Mouse (Mus musculus) granulocyte monocyte progenitor cell, adult 5-6 weeks (primary cell): ENCODE measurements at regions not wholly inside any gene's neighbourhood (a gene's known extent, or its start where the extent isn't known, plus 50 kb on each side); places are given as distances from the start of the nearest gene placed in this dataset.

Source experiments
- ATAC-seq: replicated peaks from 2 replicates; pipeline ENCODE4 v1.8.0; 2016; ENCODE audit warnings: mild to moderate bottlenecking, moderate TSS enrichment, inconsistent platforms; ENCODE audit not compliant: poor library complexity, severe bottlenecking

DNA sequence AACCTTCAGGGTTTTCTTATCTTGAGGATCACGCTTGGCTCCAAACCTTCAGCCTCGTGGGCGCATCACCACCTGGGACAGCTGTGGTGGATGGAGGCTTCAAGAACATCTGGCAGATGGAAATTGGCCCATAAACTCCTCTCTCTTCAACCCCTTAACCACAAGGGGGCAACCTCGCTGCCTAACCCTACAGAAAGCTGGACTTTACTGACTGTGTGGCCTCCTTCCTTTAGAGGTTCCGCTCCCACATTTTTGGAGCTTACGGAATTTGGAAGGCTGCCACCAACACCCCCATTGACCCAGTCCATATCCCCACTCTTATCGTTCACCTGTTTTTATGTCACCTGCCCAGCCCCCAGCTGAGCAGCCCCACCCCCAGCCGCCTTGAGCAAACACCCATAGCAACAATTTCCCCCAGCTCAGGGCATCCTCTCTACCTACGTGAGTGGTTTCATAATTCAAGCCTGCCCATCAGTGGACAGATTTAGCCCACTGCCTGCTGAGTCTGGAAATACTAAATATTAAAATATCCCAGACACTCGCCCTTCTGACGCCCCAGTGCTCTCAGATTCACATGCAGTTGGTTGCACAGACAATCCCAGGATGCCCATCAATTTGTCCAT, 167.0 kb upstream of the Slc22a22 start:
- ATAC-seq: peak; percentile 67

DNA sequence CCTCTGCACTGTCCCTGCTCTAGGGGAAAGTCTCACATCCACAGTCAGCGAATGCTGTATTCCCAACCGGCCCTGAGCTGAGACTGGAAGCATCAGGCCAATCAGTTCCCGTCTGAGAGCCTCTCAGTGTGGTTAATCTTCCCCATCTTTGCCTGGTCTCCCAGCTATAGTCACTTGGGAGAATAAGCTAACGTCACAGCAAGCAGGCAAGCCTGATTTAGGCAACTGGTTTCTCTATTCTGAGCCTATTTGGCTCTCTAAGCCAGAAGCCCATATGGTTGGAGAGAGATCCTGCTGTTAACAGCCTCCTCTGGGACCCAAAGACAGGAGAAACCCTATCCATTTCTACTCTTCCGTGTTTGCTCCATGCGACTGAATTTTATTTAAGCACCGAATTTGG, 161.7 kb upstream of the Slc22a22 start:
- ATAC-seq: no peak

DNA sequence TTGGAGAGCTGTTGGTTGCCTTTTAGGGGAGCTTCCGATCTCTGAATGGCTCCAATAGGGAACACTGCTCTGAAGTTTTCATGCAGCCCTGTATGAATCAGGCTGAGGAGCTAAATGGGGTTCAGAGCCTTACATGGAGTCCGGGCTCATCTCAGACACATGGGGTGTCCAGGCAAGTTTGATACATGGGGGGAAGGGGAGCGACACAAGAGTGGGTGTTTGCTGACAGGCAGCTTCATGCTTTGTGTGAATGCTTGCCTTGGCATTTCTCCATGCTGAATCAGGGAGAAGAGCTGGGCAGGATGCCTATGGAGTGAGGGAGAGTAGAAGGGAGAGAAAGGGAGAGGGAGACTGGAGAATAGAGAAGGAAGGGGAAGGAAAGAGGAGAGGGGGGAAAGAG, 155.6 kb upstream of the Slc22a22 start:
- ATAC-seq: no peak

DNA sequence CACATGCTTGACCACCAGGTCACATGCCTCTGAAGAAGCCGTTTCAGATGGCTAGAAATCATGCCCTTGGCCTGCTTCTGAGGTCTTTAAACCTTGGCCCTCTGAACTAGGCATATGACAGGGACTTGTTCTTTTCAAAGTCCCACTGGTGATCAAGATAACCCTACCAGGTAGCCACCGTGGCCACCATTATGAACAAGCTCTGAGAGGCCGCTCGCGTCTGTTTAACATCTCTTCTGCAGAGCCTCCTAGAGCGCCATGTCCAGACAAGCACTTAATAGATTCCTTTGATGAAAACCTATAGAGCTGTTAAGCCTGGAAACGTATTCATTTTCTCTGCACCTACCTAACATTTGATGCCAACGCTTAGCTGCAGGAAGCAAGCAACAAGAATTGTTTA, 155.1 kb upstream of the Slc22a22 start:
- ATAC-seq: no peak

DNA sequence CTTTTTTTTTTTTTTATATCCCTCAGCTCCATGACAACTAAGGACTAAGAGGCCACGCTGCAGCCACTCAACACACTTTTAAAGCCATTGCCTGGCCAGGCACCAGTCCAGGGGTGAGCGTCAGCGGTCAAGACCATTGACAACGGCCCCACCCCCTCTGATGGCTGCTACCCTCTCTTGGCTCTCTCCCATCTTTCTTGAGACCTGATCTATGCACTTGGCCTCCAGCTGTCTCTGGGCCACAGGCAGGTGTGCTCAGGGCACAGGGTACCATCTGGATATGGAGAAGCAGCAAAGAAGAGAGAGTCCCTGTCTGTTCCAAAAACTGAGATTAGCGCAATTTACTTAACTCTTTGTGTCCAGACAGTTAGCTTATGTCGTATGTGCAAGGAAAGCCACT, 141.0 kb upstream of the Slc22a22 start:
- no peak for ATAC-seq

DNA sequence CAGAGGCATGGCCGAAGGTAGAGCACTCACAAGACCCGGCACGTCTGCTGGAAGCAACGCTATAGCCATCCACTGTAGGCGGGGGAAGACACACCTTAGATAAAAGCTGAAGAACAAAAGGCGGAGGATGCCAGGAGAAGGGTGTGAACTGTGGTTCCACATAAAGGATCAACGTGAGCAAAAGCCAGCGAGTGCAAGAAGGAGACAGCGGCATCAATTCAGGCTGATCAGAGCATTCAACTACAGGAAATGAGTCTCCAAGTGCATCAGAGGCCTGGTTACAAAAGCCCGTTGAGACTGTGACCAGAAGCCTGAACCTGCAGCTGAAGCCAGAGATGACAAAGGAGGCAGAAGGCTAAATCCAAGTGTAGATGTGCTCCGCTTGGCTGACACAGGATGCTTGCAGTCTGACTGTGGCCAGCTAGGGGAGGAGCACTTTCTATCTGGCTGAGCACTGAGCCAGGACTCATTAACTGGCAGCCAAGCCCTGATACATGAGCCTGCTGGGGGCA, 139.5 kb upstream of the Slc22a22 start:
- no peak for ATAC-seq

DNA sequence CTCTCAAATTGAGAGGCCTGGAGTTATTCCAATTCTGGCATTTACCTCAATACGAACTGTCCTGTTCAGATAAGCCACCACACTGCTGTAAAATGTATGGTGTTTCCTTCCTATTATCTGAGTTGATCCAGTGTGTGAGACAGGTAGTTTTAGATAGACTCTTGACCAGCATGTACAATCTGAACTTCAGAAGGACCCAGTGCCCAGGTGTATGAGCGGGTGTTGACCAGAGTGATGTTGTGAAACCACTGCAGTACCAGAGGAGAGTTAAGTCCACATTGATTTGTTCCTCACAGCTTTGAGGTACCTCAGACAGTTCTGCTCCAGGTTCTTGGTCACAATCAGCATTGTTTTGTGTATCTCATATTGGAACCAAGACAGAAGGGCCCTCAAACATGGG, 132.6 kb upstream of the Slc22a22 start:
- no peak for ATAC-seq

DNA sequence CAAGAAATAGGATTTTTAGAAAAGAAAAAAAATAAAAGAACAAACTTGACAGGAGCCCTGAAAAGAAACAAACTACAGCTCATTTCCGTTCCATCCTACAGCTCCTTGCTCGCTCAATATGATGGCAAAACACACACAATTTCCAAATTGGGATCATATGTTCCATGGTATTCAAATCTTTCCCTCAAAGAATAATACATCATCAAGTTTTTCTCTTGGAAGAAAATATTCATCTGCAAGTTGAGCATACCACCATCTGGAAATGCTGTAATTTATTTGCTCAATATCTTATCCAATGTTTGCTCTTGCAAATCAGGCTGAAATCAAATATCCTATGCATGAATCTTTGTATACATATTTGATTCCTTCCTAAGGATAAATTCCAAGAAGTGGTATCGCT, 131.1 kb upstream of the Slc22a22 start:
- no peak for ATAC-seq

DNA sequence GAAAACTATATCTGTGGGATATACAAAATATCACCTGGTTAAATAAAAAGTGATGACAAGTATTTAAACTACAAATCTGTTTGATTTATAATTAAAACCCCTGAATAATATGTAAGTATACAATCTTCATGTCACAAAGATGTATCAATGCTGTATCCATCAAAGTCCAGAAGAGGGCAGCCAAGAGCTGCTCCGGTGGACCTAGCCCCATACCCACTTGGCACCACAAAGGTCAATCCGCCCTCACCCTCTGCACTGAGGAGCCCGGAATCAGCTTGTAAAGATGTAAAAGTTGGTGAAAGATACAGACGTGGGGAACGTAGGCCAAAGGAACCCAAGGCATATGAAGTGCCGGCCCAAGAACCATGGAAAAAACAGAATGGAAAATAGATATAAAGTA, 123.1 kb upstream of the Slc22a22 start:
- ATAC-seq: peak; percentile 93

DNA sequence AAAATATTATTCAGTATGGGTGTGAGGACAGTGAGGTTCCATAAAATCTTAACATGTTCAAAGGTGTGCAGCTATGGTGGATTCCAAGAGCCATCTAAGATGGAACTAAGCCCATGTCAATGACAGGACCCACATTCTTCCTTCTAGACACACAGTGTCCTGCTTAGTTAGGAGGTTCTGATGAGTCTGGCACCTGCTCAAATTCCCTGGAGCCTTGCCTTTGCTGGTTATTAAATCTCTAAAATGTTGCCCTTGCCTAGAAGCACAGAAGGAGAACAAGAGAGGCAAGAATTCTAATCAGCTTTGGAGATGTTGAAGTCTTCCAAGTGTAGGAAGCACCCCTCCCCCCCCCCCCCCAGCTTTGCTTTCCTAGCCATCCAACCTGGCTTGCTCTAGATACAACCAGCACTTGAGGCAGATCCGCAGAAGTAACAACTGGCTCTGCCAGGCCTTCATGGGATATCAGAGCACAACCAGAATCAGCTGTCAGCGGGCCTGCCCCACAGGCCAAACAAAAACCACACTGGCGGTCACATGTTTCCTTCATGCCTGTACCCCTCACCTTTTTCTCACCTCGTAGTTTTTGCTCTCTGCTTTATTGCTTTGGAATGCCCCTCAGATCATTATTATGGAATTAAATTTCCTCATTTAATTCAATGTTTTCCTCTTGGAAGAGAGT, 116.0 kb upstream of the Slc22a22 start:
- ATAC-seq: no peak

DNA sequence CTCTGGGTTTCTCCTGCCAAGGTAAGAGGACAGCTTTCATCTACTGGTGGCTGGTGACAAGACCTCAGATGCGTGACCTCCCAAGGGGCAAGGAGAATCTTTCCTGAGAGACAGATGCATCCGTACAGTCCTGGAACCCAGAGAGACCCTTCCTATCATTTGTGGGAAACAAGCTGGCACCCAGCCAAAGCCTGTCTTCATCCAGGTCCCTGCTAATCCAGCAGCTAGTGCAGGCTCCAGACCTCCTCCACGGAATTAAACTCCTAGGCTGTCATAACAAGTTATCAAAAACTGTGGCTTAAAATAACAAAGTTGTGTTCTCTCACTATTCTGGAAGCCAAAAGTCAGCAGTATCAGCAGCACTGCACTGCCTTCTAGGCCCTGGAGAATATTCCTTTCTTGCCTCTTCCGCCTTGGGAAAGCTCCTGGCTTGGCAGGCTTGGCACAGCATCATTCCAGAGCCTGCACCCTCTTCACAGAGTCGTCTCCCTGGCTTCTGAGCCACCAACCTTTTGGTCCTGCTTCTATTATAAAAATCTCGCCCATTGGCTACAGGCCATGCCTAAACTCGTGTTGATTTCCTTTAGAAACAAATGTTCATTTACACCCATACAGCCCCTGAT, 113.3 kb upstream of the Slc22a22 start:
- ATAC-seq: no peak

DNA sequence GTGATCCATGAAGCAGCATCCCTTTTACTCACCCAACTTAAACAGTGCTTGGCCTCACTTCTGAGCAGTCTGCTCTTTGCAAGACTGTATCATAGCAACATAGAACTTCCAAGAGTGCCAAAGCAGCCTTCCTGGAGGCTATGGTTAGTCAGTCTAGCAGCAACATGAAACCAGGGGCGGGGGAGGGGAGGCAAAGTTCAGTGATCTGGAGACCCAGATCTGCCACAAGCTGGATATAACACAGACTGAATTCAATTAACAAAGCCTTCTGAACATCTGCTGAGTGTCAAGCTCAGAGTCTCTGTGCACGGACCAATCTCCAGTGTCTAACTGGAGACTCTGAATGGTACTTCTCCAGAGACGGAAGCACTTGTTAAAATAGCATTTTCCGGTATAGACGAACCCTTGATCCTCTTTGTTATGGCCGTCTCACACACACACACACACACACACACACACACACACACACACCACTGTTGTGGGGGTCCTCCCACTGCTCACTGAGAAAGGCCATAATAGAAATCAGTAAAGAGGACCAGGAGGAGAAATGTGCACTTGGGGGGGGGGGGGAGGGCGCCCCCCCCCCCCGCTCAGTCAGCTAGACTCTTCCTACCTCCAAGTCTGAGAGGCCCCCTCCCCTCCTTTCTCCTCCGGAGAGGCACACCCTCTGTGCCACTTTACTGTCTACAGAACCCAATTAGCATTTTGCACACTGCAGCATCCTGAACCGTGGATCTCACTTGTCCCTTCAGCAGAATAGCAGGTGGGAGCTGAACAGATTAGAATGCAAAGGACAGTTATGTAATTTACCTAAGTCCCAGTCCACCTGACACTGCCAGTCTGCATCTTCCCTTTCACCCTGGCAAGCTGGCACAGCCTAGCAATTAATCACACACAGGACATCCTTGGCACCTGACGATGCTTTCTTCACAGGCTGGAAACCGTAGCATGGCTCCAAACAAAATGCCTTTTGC, 112.3 kb upstream of the Slc22a22 start:
- no peak for ATAC-seq

DNA sequence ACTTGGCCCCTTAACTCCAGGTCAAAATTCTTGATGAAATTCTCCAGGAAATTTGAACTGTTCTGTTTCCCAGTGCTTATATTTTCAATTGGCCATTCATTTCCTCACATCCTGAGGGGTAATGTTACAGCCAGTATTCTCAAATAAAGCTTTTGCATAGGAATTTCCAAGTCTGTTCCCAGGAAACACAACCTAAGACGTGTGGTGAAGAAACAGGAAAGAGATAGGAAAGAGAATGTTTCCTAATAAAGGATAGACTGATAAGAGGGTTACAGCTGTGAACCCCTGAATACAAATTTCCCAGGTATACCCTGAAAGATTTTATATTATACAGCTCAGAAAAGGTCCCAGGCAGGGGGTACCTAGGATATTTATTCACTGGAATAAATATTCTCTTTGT, 108.0 kb upstream of the Slc22a22 start:
- no peak for ATAC-seq

DNA sequence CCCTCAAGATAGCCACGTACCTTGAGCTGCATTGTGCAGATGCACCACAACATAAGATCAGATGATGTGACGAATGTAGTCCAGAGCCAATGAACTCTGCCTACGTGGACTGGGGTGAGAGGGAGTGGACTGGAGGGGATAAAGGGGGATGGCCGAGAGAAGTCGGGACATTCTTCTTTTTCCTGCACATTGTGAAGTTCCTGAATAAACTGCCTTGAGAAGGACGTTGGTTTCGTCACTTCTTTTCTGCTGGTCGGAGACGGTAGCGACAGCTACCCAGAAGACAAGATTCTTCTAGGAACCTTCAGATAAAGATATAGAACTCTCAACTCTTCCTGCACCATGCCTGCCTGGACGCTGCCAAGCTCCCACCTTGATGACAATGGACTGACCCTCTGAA, 107.1 kb upstream of the Slc22a22 start:
- ATAC-seq: no peak

DNA sequence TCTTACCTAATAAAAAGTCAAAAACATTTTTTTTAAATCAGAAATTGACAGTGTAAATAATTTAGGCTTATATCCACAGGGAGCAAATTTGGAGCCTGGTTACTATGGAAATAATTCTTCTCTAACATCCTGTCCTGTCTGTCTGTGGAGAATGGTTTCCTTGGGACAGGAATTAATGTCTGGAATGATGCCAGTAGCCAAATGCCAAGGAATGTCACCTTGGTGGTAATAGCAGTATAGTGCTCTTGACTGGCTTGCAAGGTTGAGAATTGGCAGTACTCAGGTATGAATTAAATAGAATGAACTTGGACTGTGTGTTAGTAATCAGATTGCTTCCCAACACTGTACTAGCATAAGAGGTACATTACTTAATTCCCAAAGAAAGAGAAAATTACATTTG, 103.8 kb upstream of the Slc22a22 start:
- ATAC-seq: no peak

DNA sequence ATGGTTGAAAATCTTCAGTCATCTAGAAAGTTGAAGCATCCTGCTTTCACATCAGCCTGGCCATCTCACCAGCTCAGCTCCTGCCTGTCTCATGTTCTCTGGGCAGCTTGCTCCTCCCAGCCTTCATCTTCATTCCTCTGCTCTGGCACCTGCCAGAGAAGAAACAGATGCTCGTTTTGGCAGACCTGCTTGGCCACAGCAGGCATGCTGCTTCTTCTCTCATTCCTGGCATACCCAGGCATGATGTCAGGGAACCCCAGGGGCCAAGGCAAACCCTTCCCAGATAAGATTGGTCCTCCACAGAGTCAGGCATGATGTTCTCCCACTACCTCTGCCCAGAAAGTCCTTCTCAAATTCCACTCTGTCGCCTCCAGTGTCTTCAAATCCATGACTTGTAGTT, 101.4 kb upstream of the Slc22a22 start:
- ATAC-seq: no peak

DNA sequence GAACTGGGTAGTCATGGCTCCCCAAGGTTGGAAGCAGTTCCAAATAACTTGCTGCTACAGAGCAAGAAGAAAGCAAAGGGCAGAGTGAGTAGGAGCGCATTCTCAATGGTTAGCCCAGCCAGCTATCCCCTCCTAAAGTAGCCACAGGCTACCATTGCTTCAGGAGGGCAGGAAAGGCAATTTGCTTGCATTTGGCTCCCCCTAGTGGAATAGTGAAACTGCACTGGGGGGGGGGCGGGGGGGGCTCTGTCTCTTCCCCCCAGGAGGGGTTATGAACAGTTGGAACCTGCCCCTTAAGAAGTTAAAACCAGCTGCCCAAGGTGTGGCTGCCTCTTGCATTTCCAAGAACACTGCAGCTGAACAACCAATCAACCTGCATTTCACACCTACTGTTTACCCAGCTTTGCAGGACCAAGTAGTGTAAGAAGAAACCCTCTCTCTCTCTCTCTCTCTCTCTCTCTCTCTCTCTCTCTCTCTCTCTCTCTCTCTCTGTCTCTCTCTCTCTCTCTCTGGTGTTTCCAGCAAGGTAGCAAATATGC, 96.7 kb upstream of the Slc22a22 start:
- ATAC-seq: no peak

DNA sequence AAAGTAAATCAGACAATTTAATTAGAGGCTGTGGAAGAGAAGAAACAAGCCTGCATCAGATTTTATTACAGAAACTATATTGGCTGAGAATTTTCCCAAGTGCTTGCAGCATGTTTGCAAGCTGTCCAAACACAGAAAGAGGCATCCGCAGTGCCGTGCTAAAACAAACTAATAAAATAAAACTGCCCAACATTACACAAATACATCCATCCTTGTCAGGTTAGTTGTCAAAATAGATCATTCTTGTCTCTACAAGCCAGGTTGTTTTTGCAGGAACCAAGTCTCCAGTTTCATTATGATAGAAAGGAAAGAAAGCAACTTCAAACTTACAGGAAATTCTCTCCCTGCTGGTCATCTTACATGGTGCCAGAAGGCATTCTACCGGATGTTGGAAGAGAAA, 95.0 kb upstream of the Slc22a22 start:
- no peak for ATAC-seq

DNA sequence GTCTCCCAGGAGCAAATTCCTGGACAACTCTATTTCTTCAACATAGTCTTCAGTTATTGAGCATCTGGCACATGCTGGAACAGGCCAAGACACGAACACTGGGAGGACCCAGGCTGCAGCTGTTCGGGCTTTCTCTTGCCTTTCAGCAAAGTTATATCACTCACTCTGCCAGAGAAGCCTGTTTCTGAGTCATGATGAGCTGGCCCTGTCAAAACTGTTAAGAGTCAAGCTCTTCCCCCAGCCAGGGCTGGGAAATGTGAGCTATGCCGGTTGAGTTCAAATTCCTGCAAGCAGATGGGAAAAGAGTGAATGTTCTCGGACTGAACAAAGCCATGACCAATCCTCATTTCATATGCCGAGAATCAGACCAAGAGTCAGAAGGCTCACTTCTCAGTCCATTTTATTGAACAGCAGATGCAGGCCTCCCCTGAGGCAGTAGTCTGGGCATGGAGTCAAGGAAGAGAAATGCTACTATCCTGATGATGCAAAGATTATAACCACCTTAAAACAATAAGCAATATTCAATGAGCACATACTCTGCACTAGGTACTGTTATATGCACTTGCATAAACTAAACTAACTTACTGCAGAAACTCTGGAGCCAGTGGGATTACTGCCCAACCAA, 90.7 kb upstream of the Slc22a22 start:
- no peak for ATAC-seq

DNA sequence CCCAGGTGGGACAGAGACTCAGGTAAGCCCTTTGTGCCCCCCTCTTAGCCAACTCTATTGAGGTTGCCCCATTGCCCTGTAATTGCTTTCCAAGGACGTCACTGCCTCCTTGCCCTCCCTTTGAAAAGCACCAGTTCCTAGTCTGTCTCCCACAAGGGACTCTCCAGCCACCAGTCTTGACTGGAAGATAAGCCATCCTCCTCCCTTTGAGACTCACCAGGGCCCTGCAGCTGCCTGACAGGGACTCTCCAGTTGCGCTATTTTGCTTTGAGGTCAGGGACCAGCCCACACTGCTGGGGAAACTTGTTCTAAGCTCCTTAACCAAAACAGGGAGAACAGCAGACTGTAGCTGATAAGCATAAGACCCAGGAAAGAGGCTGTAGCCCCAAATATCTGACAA, 69.7 kb upstream of the Slc22a22 start:
- no peak for ATAC-seq
